Mouse (Mus musculus): Measurements from ENCODE around the gene Gm49325. TPM values are rescaled to one million over a fixed set of nuclear protein-coding genes. Genes with fewer than 3 reads are reported as not detected.

Gene Gm49325
- total RNA-seq, 2 experiments from 2014 or later = 31.6 to 32.6 TPM

DNA sequence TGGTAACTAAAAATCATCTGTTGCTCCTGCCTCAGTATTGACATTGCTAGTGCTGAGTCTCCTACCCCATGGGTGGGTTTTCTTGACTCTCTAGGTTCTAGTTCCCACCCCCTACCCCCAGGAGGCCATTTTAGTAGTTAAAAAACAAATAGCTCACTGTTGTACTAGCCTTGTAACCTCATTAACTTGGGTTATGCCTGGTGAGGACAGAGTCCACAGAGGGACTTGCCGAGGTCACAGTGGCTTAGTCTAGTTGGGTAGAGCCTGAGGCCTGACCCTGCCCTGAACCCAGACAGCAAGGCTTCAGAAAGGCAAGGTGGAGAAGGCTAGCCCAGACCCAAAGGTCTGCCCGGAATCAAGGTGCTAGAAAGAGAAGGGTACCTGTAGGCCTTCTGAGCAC, 18.0 kb upstream of the Gm49325 start:
- no peak for DNase-seq (ENCODE audit: low spot score in 2 of 2)

DNA sequence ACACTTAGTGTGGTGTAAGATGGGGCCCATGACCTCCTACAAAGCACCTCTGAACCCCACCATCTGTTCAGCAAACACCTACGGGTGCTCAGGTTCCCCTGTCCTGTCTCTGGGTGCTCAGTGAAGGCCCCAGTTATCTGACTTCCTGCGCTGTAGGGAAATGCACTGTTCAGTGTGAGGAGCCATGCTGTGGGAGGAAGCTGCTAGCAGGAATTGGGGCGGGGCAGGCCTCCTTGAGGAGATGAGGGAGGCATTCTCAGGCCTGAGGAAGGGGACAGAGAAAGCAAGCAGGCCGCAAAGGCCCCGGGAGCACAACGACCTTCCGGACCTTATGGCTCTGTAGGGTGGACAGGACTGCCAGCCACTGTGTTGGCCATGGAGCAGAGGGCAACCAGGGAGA, 16.9 kb upstream of the Gm49325 start:
- DNase-seq (ENCODE audit: low spot score in 2 of 2) = no peak

DNA sequence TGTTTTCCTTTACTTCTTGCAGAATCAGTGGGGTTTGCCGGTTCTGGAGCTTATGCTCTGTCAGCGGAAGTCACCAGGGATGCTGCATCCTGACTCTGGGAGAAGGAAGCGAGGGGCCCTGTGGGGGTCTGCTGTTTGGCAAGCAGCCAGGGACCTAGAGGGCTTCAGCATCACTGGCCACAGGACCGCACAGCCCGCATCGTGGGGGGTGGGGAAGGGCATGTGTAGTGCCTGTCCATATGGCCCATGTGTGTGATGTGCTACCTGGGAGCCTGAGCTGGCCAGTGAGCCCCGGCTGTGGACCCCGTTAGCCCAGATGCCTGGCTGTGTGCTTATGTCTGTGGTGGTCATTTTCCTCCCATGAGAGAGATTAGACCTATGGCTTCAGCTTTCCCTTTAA, 16.2 kb upstream of the Gm49325 start:
- DNase-seq (ENCODE audit: low spot score in 2 of 2) = no peak

DNA sequence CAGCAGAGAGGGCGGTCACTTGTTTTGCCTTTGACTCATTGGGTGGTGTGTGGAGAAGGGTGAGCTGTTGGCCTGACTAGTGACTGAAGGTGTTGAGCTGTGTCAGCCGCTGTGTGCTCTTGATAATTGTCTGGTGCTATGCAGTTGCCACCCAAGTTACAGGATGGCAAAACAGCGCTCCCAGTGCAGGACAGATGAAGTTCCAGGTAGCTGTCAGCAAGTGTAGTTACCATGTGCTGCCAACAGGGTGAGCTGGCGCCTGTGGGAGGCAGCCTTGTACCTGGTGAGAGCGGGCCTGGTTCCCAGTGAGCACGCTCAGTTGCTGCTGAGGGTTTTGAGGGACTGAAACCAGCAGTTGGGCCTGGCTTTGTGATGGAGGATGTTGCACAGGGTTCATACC, 15.2 kb upstream of the Gm49325 start:
- DNase-seq (ENCODE audit: low spot score in 2 of 2) = peak in 1 of 2 experiments; percentile 44

DNA sequence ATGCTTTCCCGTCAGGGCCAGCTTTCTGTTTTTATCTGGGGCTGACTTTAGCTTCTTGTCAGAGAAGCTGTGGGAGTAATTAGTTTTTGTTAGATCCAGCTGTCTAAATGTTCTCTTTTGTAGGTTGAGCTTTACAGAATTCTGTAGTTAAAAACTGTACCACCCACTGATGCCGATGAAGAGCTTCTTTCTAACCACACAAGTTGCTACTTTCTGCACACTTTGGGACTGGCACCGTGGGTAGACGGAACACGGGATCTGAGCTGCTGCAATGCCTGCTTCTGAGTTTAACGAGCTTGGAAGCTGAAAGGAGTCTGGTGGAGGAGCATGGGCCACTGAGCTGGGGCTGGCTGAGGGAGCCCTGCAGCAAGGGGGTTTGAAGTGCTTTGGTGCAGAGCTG, 14.5 kb upstream of the Gm49325 start:
- peak; percentile 46 to 69 for DNase-seq (ENCODE audit: low spot score in 2 of 2)

DNA sequence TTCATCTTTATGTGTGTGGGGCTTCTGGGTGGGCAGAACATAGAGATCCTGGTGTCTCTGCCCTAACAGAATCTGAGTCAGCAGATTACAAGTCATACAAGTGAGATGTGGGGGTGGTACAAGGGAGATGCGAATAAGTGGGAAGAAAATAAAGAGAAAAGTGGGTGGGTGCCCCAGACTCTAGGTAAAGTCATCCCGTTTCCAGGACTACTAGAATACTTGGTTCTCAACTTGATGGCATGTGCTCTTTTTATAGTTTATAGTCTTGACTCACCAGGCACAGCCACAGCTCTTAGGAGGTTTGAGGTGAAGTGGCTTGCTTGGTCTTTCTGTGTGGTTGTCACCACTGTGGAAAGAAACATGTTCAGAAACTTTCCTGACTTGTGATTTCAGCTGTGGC, 9.9 kb upstream of the Gm49325 start:
- DNase-seq (ENCODE audit: low spot score in 2 of 2) = no peak

DNA sequence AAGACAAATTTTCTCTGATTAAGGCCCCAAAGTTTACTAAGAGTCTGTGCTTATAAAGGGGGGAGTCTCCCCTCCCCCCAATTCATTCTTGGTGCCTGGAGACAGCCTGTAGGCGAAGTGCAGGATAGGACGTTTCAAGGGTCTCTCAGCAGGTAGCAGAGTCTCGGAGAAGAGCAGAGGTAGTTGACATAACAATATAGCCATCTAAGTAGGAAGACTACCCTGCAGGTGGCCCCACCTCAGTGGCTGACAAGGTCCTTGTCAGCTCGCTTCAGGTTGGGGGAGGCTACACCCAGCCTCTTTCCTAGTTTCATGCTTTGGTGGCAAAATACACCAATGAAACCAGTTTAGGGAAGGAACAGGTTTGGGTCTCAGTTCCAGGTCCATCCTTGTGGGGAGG, 3.0 kb upstream of the Gm49325 start:
- DNase-seq (ENCODE audit: low spot score in 2 of 2) = no peak

DNA sequence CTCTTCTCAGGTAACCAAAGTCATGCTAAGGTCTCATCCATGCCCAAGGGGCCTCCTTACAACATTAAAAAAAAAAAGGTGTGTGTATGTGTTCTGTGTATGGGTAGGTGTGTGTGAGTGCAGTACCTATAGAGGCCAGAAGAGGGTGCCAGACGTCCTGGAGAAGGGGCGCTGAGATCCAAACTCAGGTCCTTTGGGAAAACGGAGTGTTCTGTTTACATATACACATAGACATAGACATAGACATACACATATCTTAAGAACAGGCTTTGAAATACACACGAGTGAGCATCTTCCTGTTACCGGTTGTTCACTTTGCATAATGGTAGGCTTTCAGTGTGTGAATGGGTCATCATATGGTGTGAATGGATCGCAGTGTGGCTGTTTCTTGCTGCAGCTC, 1.9 kb upstream of the Gm49325 start:
- DNase-seq (ENCODE audit: low spot score in 2 of 2) = no peak

DNA sequence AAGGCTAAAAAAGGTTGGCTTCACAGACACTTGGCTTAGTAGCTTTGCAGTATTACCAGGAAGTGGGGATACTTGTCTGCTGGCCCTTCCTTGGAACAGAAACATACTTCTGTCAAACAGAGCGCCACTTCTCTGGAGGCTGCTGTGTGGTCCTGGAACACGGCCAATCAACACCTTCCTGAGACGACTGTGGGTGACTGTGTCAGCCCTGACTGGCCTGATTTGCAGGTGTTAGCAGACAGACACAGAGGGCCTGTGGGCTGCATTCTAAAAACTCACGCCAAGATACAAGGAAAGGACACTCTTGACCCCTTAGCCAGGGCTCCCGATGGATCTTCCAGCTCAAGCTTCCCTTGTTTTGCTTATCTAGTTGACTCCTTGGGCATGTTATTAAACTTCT, 1.0 kb upstream of the Gm49325 start:
- DNase-seq (ENCODE audit: low spot score in 2 of 2) = no peak

DNA sequence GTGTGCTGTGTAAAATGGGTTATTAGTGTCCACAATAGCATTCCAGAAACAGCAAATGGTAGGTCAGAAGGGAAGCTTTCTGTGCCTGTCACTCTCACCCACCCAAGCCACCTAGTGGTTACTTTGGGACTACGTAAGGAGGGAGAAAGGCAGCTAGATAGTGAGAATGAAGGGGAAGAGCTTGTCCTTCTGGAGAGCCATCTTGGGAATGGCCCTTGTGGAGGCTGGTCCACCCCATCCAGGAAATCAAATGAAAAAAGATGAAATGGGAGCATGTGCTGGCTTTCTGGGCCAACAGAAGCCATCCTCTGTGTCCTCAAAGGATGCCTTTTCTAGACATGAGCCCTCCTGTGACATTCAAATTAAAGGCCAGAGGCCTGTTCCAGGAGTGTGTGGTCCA, 629 bp upstream of the Gm49325 start:
- DNase-seq (ENCODE audit: low spot score in 2 of 2) = no peak

DNA sequence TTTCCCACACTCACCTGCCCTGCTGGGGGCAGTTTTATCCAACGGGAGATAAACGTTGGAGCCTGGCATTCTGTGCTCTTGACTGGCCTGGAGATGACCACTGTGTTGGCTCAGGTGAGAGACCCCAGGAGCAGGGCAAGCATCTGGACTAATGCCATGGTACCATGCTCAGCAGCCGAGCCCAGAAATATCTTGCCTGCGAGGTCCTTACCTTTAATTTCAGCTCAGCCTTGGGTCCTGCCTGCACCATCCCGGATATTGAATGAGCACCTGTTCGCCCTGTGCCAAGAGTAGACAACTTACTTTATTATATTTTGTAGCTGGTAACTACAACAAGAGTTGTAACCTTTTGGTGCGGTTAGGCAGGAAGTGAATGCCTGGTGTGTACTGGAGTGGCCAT, 858 bp downstream of the Gm49325 start:
- DNase-seq (ENCODE audit: low spot score in 2 of 2) = no peak

DNA sequence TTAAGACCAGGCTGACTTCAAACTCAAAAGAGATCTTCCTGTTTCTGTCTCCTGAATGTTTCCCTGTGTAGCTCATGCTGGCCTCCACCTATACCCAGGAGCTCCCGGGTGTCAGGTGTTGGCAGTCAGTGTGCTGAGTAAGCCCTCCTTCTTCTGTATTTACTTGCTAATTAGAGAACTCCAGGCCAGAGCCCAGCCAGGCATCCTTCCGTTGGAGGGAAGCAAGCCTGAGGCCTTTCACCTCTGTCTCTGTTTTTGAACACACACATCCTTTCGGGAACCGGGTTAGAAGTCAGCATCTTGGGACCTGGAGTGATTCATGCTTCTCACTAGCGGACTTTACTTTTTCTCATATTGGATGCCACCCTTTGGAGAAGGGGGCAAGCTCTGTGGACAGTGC, 1.4 kb downstream of the Gm49325 start:
- no peak for DNase-seq (ENCODE audit: low spot score in 2 of 2)

DNA sequence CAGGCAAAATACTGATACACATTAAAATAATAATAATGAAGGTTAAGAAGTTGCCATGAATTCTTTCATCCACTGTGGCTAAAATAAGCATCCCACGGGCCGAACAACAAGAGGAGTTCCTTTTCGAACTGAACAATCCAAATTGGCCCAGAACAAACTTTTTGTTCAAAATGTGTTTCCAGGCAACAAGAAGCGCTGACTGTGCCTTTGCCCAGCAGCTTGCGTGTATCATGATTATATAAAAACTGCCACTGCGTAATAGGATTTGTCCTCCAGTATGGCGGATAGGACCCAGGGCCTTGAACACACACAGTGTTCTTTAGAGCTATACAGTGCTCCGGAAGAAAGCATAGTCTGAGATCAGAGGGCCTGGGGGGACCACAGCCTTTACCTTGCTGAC, 2.6 kb downstream of the Gm49325 start:
- peak in 1 of 2 experiments; percentile 69 for DNase-seq (ENCODE audit: low spot score in 2 of 2)

DNA sequence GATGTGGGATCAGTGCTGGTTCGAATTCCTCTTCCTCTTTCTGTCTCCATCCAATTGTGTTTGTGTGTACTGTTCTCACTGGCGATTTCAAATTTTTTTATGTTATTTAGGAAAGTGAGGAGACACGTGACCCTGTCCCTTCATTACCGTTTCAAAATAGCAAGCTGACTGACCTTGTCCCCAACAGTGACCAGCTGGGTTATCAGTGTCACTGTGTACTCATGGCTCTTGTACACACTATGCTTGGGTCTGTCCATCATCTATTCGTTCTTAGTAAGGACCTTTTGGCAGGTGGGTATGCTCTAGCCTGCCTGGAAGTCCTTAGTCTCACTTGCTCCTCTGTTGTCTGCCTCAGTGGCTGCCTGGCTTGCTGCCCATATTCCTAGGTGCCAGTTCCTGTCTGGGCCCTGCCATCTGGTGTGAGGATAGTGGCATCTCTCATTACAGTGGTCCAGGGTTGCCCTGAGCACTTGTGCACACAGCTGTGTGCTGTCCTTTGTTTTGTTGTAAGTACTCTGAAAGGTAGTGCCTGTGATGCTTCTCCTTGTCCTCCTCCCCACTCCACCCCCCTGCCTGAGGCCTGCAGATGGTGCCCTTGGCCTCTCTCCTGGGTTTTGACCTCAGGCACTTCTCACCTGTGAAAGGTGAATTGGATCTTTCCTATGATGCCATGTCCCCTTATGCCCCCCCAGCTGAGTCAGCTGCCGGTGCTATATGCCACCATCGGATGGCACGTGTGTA, 4.4 kb downstream of the Gm49325 start:
- DNase-seq (ENCODE audit: low spot score in 2 of 2) = no peak

DNA sequence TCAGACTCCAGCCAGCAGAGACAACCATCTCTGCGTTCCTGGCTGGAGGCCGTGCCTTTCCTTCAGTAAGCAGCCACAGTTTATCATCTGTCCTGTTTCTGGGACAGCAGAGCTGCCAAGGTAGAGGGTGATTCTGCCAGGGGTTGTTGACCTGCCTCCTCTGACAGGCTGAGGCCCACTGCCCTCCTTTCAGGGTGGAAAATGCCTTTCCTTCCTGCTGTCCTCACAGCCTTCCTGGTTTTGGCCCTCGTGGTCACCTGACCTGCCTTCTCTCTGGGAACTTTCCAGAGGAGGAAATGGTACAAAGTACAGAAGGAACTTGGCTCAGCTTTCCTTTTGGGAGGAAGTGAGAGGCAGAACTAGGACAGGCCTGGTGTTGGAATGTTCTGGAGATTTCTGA, 7.4 kb downstream of the Gm49325 start:
- no peak for DNase-seq (ENCODE audit: low spot score in 2 of 2)

DNA sequence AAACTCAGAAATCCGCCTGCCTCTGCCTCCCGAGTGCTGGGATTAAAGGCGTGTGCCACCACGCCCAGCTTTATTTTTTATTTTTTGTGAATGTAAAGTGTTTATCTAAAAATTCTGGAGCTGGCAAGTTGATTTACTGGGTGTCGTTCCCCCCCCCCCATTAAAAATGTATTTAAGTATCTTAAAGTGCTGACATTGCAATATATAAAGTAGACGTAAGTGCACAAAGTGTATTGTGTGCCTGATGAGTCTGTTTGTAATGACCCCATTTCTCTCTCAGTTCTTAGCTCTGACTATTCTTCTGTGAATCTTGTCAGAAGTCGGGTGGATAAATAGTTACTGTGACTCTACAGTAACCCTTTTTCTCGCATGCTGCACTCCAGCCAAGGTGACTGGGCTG, 9.7 kb downstream of the Gm49325 start:
- no peak for DNase-seq (ENCODE audit: low spot score in 2 of 2)

DNA sequence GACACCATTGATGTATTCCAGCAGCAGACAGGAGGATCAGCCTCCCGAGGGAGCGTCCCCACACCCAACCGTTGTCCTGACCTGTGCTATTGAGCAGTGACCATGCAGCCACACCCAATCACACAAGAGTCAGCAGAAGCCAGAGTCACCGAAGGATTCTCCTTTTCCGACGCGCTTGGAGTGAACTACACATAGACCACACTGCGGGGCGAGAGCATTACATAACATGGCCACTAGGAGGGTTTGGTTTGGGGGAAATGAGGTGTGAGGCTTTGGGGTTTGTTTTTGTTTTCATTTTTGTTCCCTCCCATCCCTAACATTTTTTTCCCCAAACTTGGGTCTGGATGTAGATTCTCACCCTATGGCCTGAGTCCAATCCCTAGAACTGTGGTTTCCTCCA, 10.2 kb downstream of the Gm49325 start:
- DNase-seq (ENCODE audit: low spot score in 2 of 2) = no peak

DNA sequence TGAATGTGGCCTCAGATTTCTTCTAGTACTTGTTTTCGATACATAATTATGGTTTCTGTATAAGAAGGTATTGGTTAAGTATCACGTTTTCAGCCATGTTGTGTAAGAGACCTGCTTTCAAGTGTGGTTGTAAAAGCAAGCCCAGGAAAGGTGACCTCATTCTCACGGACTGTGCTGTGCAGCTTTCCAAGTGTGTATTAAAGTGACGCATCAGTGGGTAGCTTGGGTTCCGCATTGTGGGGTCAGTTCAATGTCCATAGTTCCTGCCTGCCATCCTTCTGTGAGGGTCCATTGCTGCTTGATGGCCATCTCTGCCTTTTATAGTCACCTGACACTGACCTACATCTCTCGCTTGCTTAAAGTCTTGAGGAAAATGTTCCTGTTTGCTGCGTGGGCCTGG, 10.9 kb downstream of the Gm49325 start:
- no peak for DNase-seq (ENCODE audit: low spot score in 2 of 2)

DNA sequence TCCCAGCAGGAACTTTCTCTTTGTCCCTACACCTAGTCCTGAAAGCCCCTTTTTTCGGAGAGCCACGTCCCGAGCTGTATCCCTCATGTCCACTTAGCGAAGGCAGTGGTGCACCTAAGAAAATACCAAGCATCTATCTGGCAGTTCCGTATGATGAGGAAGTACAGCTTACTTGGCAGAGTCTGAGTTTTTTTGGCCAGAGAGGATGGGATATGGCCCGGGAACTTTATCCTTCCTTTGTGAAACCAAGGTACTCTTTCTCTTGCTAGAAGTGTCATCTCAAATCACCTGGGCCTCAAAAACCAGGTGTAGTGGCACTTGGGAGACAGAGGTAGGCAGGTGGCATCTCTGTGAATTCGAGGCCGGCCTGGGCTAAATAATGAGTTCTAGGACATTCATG, 15.5 kb downstream of the Gm49325 start:
- no peak for DNase-seq (ENCODE audit: low spot score in 2 of 2)

DNA sequence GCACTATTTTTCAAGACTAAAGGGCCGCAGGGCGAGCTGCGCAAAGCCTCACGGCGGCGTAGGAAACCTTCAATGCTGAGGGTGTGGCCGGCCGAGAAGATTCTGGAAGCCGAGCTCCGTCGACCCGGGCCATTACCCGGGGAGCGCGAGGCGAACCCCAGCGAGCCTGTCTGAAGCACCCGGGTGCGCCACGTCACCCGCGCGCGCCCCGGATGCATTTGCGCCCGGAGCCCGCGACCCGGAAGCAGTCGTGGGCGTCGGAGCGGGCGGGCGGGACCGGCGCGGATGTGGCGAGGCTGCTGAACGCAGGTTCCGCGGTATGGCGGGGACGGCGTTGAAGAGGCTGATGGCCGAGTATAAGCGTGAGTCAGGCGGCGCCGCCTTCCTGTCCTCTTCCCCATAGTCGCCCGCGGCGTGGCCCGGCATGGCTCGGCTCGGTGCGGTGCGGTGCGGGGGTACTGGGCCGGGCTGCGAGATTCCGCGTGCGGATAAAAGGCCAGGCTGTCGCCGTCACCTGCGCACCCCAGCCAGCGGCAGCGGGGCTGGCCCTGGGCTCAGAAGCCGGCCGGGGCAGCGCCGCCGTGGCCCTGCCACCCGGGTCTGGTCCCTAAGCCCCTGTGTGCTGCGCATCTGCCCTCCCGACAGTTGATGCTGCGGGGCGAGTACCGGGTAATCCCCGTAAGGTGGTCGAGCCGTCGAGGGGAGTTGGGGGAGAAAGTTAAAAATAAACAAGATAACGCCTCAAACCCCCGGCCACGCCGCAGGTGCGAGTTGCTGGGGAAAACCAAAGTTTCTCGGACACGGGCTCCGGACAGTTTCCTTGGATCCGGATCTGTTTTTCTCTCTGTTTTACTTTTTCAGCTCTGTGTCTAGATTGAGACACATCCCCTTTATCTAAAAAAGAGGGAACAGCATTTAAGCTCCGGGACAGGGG, 16.3 kb downstream of the Gm49325 start, which contains the start of gene Ube2g2:
Gene Ube2g2 (plus strand): TSS at position 221 of the 934 bp plus-strand sequence.
- peak; percentile 88 to 93 for DNase-seq (ENCODE audit: low spot score in 2 of 2)

DNA sequence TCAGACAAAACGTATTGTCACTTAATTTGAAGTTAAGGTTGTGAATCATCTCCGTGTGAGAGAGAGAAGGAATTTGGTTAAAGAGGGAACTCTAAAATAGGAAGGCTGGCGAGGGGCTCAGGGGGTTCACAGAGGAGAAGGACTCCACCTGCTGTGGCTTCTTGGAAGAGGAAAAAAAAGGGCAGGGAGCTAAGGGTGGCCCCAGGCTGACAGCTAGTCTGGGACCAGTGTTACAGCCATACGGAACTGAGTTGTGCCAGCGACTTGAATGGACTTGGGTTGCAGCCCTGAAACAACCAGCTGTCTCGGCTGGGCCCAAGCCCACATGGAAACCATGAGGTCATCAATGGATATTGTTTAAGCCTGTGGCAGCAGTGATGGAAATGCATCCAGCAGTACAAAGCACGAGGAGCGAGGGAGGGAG, 17.1 kb downstream of the Gm49325 start:
- peak; percentile 52 to 68 for DNase-seq (ENCODE audit: low spot score in 2 of 2)

DNA sequence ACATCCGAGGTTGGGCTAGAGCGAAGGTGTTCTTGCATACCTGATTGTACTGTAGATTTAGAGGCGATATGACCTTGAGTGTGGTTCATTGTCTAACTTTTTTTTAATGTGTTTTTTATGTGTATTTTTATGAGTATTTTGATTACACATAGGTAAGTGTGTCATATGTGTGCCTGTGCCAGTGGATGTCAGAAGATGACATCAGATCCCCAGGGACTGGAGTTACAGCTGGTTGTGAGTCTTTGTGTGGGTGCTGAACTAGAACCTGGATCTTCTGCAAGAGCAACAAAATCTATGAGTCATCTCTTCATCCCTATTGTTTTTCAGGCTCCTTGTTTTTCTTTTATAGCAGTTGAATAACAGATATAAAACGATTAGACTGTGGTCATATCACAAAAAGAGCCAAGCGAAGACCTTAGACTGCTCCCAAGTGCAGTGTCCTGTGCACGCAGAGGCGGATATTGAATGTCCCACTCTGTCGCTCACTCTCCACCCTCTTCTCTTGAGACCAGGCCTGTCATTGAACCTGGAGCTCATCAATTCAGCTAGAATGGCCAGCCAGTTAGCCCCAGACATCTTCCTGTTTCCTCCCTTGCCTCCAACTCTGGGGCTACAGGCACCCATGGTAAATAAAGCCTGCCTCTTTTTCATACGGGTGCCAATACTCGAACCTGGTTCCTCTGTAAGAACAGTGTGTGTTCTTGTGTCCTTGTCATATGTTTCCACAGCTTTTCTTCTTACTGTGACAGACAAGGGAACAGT, 17.8 kb downstream of the Gm49325 start:
- DNase-seq (ENCODE audit: low spot score in 2 of 2) = no peak

All from layer of hippocampus, adult 18-20 months (tissue).